Mouse (Mus musculus) brain, embryonic 14.5 days (tissue): ENCODE measurements around the gene Gm28635.

Experiments used
- CTCF ChIP-seq: fragments of 200-500 bp; IDR thresholded peaks from 2 replicates; pipeline ENCODE4 v1.5.1; 2012; ENCODE audit warnings: inconsistent platforms, mild to moderate bottlenecking, moderate library complexity, borderline replicate concordance; ENCODE audit not compliant: insufficient read depth, insufficient read length; ENCODE audit errors: extremely low read depth
- POLR2A ChIP-seq: fragments of 200-500 bp; IDR thresholded peaks from 2 replicates; pipeline ENCODE4 v1.6.1; 2012; ENCODE audit warnings: mild to moderate bottlenecking, inconsistent platforms, borderline replicate concordance; ENCODE audit not compliant: poor library complexity, insufficient read depth, insufficient read length, severe bottlenecking; ENCODE audit errors: extremely low read depth

DNA sequence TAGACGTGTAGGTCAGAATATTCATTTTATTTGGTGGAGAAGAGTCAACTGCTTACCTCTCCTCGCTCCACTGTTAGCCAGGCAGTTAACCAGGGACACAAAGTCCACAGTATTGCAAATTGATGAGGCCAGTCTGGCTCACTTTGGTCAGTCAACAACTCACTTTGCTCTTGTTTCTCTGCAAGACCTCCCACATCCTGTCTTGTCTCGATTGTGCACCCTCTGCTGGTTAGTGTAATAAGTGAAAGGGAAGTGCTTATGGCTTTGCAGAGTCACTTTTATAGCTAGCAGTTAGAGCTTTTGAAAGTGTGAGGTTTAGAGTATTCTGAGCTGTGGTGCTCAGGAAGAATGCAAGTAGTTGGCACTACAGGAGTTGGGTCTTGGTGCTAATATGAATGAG is 17.6 kb downstream of the Gm28635 start:
- TF ChIP-seq POLR2A (no peak), CTCF (peak; percentile 35; the same call in 1 of the 2 replicates)
